Mouse (Mus musculus) forebrain, embryonic 16.5 days (tissue): ENCODE measurements around the gene Gm20388. TPM values are rescaled to one million over a fixed set of nuclear protein-coding genes. Genes with fewer than 3 reads are reported as not detected.
"Not testable (repeated sequence)": the region's sequence is repeated elsewhere in the genome, so short reads cannot be mapped to it uniquely, and the experiment has no call there.

Experiments
- ATAC-seq: fragments of 200-750 bp; cut with Nextera tagmentation; 2 replicates; pipeline ENCODE4 v1.8.0; 2017; ENCODE audit warnings: mild to moderate bottlenecking, moderate library complexity
- H3K27ac ChIP-seq: fragments of 300-500 bp; sonication (generic); 2 replicates; pipeline ENCODE4 v1.5.1; 2014; ENCODE audit warnings: low read length, control low read depth
- H3K27me3 ChIP-seq: fragments of 300-500 bp; sonication (generic); replicated peaks from 2 replicates; pipeline ENCODE4 v1.6.1; 2014; ENCODE audit warnings: low read length; ENCODE audit not compliant: control insufficient read depth, insufficient read depth
- H3K36me3 ChIP-seq: fragments of 300-500 bp; sonication (generic); 2 replicates; pipeline ENCODE4 v1.6.1; 2014; ENCODE audit not compliant: control insufficient read depth, insufficient read depth
- H3K4me1 ChIP-seq: fragments of 300-500 bp; sonication (generic); replicated peaks from 2 replicates; pipeline ENCODE4 v1.6.1; 2014; ENCODE audit warnings: low read length; ENCODE audit not compliant: control insufficient read depth, insufficient read depth
- H3K4me2 ChIP-seq: fragments of 300-500 bp; sonication (generic); 2 replicates; pipeline ENCODE4 v1.6.1; 2014; ENCODE audit warnings: mild to moderate bottlenecking, low read length, control low read depth
- H3K4me3 ChIP-seq: fragments of 300-500 bp; sonication (generic); replicated peaks from 2 replicates; pipeline ENCODE4 v1.5.1; 2014; ENCODE audit warnings: mild to moderate bottlenecking, low read length, control low read depth
- H3K9ac ChIP-seq: fragments of 300-500 bp; sonication (generic); replicated peaks from 2 replicates; pipeline ENCODE4 v1.6.1; 2014; ENCODE audit warnings: low read depth, low read length, control low read depth
- H3K9me3 ChIP-seq: fragments of 300-500 bp; sonication (generic); 2 replicates; pipeline ENCODE4 v1.6.1; 2016; ENCODE audit warnings: low read length; ENCODE audit not compliant: control insufficient read depth
- WGBS: fragments of 180-500 bp; shearing (Covaris S2); extraction: QIAGEN DNeasy Blood & Tissue Kit; methylation state at CpG from one replicate; pipeline ENCODE4 v1.1.7; 2014; 5-methylcytosine and 5-hydroxymethylcytosine counted together
- polyA plus RNA-seq: library from polyadenylated mRNA; unstranded; fragments of >200 nt; fragmentation: Nextera tagmentation; extraction: Ambion mirVana; gene quantifications from 2 replicates; pipeline ENCODE4 v1.2.1, GENCODE M21; 2015

Gene Gm20388
- polyA plus RNA-seq, 1 experiment from 2014 or later: 4.7 TPM

GRCm38 (mm10) chr8:120331027-120331426, 420.4 kb downstream of the Gm20388 start:
- H3K9ac ChIP-seq: no peak overlapping the region
- H3K9me3 ChIP-seq: no peaks in the 10 kb centered on the region
- no peaks in the 10 kb centered on the region for H3K27me3 ChIP-seq
- no peak overlapping the region for H3K4me3 ChIP-seq
- H3K4me2 ChIP-seq: no peak overlapping the region
- no peak overlapping the region for H3K27ac ChIP-seq
- ATAC-seq: no peak
- no peaks in the 10 kb centered on the region for H3K36me3 ChIP-seq
- WGBS: 81% methylated on average over 7 of the region's 7 CpGs
- peaks cover 30% of the 10 kb centered on the region for H3K4me1 ChIP-seq

GRCm38 (mm10) chr8:120332379-120333229, 422.0 kb downstream of the Gm20388 start:
- 75% methylated on average over 16 of the region's 16 CpGs for WGBS
- Histone ChIP-seq H3K4me1 (peaks cover 35% of the 10 kb centered on the region), H3K4me3 (no peak overlapping the region), H3K9ac (no peak overlapping the region), H3K4me2 (no peak overlapping the region), H3K27ac (no peak overlapping the region), H3K36me3 (no peaks in the 10 kb centered on the region), H3K27me3 (no peaks in the 10 kb centered on the region), H3K9me3 (no peaks in the 10 kb centered on the region)
- ATAC-seq: no peak

- whole genome bisulfite sequencing: 88% methylated on average over 4 of the region's 4 CpGs
- ATAC-seq: no peak
Measured at GRCm38 (mm10) chr8:120333681-120334080, 423.0 kb downstream of the Gm20388 start.

DNA sequence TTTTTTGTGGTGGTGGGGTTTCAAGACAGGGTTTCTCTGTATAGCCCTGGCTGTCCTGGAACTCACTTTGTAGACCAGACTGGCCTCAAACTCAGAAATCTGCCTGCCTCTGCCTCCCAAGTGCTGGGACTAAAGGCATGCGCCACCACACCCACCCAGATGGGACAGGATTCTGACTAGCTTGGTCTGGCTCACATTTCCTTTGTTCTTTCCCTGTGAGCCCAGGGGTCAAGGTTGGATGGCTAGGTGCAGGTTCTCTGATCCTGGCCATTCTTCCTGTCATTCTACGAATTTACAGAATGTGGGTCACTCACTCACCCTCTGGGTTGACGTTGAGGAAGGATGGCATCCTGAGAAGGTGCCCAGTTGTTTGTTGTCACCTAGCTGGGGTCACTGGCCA, 423.6 kb downstream of the Gm20388 start:
- Histone ChIP-seq H3K4me1 (peaks cover 29% of the 10 kb centered on the region), H3K27ac (peak overlapping the region; percentile 87)
- WGBS: 61% methylated on average over 3 of the region's 3 CpGs
- H3K4me3 ChIP-seq, H3K36me3 ChIP-seq, H3K9ac ChIP-seq, H3K9me3 ChIP-seq, H3K4me2 ChIP-seq, H3K27me3 ChIP-seq, ATAC-seq: not testable (repeated sequence)

More at GRCm38 (mm10) chr8:120333681-120334080, 423.0 kb downstream of the Gm20388 start:
- Histone ChIP-seq H3K4me3 (no peak overlapping the region), H3K4me2 (no peak overlapping the region), H3K27ac (no peak overlapping the region), H3K4me1 (peaks cover 34% of the 10 kb centered on the region), H3K36me3 (no peaks in the 10 kb centered on the region), H3K27me3 (no peaks in the 10 kb centered on the region), H3K9me3 (no peaks in the 10 kb centered on the region), H3K9ac (no peak overlapping the region)

- WGBS: 6% methylated on average over 5 of the region's 5 CpGs
- H3K27me3 ChIP-seq: no peaks in the 10 kb centered on the region
- peak overlapping the region; percentile 87 for H3K27ac ChIP-seq
- no peak overlapping the region for H3K4me3 ChIP-seq
- H3K4me1 ChIP-seq: peaks cover 27% of the 10 kb centered on the region
- no peaks in the 10 kb centered on the region for H3K36me3 ChIP-seq
- peak overlapping the region; percentile 48; the same call in 1 of the 2 replicates for H3K9ac ChIP-seq
- H3K9me3 ChIP-seq: no peaks in the 10 kb centered on the region
- peak overlapping the region; percentile 30; the same call in 1 of the 2 replicates for H3K4me2 ChIP-seq
- peak; percentile 43; the same call in 1 of the 2 replicates for ATAC-seq
Measured at GRCm38 (mm10) chr8:120334878-120335261, 424.2 kb downstream of the Gm20388 start.

DNA sequence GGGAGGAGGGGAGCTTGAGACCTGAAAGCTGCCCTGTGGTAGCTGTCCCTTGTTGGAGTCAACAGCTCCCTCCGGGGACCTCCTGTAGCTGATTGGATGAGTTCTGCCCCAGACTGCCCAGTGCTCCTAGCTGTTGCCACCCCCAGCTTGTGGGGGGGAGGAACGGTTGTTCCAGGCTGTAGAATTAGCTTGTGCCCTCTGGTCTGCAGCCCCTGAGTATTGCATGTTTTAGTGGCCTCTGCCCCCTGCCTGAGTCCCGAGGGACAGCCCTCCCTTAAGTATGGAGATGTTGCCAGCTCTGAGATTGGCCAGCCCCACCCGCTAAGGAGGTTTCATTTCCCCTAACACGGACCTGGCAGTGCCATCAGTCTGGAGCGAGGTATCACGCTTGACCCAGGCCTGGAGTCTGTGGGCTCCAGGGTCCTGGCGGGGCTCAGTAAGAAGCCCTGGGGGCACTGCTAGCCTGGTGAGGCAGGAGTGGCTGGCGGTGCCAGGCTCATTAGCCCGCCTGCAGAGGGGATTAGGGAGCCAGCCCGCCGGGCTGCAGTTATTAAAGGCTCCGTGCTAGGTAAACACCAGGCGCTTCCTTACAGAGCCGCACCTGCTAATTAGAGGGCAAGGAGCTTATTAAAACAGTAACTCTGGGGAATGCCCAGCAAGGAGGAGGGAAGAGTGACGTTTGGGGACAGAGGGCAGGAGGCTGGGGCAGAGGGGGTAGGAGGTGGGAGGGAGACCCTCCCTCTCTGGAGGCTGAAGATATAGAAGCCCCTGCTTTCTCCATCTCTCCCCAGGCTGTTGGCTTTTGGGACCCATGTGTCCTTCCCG, 424.8 kb downstream of the Gm20388 start:
- WGBS: 2% methylated on average over 17 of the region's 17 CpGs
- H3K9ac ChIP-seq: peak overlapping the region; percentile 48
- ATAC-seq: peak; percentile 83
- peak overlapping the region; percentile 87 for H3K27ac ChIP-seq
- H3K4me2 ChIP-seq: peak overlapping the region; percentile 30
- no peaks in the 10 kb centered on the region for H3K9me3 ChIP-seq
- peaks cover 29% of the 10 kb centered on the region for H3K4me1 ChIP-seq
- H3K36me3 ChIP-seq: no peaks in the 10 kb centered on the region
- H3K4me3 ChIP-seq: no peak overlapping the region
- H3K27me3 ChIP-seq: no peaks in the 10 kb centered on the region

- no peak overlapping the region; the same call in 1 of the 2 replicates for H3K9ac ChIP-seq
- H3K4me3 ChIP-seq: no peak overlapping the region
- no peaks in the 10 kb centered on the region for H3K36me3 ChIP-seq
- H3K4me1 ChIP-seq: peaks cover 31% of the 10 kb centered on the region
- 2% methylated on average over 9 of the region's 9 CpGs for WGBS
- 0 out of 2 replicates have a peak, but pooled peaks have one; percentile 19 for ATAC-seq
- no peaks in the 10 kb centered on the region for H3K27me3 ChIP-seq
- peak overlapping the region; percentile 87 for H3K27ac ChIP-seq
- H3K9me3 ChIP-seq: no peaks in the 10 kb centered on the region
- H3K4me2 ChIP-seq: no peak overlapping the region
Measured at GRCm38 (mm10) chr8:120336087-120336380, 425.4 kb downstream of the Gm20388 start.

- Histone ChIP-seq H3K4me3 (no peak overlapping the region), H3K27me3 (no peaks in the 10 kb centered on the region), H3K4me1 (peaks cover 38% of the 10 kb centered on the region), H3K9me3 (no peaks in the 10 kb centered on the region), H3K27ac (no peak overlapping the region), H3K36me3 (no peaks in the 10 kb centered on the region), H3K9ac (no peak overlapping the region), H3K4me2 (no peak overlapping the region)
- WGBS: 45% methylated on average over 5 of the region's 5 CpGs
- no peak for ATAC-seq
Measured at GRCm38 (mm10) chr8:120336909-120337555, 426.4 kb downstream of the Gm20388 start.

DNA sequence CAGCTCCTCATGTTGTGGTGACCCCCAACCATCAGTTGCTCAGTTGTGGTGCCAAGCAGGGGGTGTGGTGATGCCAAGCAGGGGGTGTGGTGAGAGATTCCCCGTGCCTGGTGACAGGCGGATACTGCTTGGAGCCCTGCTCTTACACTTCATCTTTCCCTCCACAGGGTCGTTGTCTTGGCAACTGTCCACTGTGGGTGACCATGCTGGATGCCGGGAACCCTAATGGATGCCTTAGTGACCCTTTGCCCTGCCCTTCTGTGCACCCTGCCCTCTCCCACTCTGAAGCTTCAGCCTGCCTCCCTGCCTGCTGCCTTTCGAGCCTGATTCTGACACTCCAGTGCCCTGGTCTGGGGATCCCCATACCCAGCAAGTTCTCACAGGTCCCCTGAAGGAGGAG, 427.0 kb downstream of the Gm20388 start:
- Histone ChIP-seq H3K4me2 (no peak overlapping the region), H3K4me3 (no peak overlapping the region), H3K27ac (no peak overlapping the region), H3K9me3 (no peaks in the 10 kb centered on the region), H3K4me1 (peaks cover 42% of the 10 kb centered on the region), H3K36me3 (no peaks in the 10 kb centered on the region), H3K27me3 (no peaks in the 10 kb centered on the region), H3K9ac (no peak overlapping the region)
- 62% methylated on average over 5 of the region's 5 CpGs for WGBS
- no peak for ATAC-seq
